Mouse (Mus musculus) layer of hippocampus, adult 2 months (tissue): ENCODE measurements at regions not wholly inside any gene's neighbourhood (a gene's known extent, or its start where the extent isn't known, plus 50 kb on each side); places are given as distances from the start of the nearest gene placed in this dataset.

Experiments
- DNase-seq, 2 experiments: peaks; one replicate each; pipeline ENCODE4 v3.0.0; 2022; ENCODE audit warnings: low spot score in 2 of 2
- H3K27ac ChIP-seq: fragments of 200-600 bp; 2 replicates; pipeline ENCODE4 v1.8.1; 2022
- H3K4me3 ChIP-seq: fragments of 200-600 bp; 2 replicates; pipeline ENCODE4 v1.8.1; 2022; ENCODE audit warnings: mild to moderate bottlenecking
- CTCF ChIP-seq: fragments of 200-600 bp; conservative IDR thresholded peaks from 2 replicates; pipeline ENCODE4 v1.8.1; 2022; ENCODE audit warnings: antibody characterized with exemption, mild to moderate bottlenecking, moderate library complexity

DNA sequence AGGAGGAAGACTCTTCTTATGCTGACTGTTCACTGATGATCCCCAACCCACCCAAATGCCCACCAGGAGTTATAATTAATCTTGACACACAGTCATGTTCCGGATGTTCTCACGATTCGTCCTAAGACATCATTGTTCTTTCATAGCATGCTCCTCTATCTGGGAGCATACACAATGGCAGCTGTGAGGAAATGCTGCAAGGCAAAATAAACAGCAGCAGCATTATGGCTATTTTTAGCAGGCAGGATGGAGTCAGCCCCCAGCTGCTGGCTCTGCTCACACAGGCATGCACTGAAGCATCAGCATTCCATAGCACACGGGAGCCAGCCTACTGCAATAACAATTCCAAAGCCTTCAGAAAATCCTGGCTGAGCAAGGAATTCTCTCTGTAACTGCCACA lies 696.0 kb downstream of the Rps29 start:
- TF ChIP-seq CTCF = no peak
- Histone ChIP-seq H3K27ac (peak overlapping the region; percentile 16; the same call in 1 of the 2 replicates), H3K4me3 (peak overlapping the region; percentile 12)
- peak in 1 of 2 experiments; percentile 5 for DNase-seq

GRCm38 (mm10) chr12:68458196-68458595 lies 700.8 kb downstream of the Rps29 start:
- TF ChIP-seq CTCF = no peak
- H3K4me3 ChIP-seq = no peak overlapping the region
- no peak overlapping the region for H3K27ac ChIP-seq
- DNase-seq = no peak

DNA sequence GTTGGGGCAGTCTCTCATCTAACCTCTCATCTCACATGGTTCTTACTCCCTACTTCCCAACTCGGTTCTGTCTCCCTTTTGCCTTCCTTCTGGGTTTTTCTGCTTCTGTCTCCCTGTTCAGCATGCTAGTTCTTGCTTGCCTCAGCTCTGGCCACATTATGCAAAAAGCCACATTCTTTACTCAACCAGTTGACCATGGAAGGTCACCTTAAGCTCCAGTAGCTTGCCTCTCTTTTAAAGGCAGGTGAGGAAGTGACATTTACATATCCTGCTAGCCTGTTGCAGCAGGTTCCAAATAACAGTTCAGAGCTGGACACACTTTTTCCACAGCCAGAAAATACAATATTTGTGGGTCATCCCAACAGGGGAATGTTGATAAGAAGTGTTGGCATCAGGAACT lies 732.4 kb downstream of the Rps29 start:
- no peak for TF ChIP-seq CTCF
- DNase-seq = no peak
- Histone ChIP-seq H3K27ac (no peak overlapping the region), H3K4me3 (no peak overlapping the region)

DNA sequence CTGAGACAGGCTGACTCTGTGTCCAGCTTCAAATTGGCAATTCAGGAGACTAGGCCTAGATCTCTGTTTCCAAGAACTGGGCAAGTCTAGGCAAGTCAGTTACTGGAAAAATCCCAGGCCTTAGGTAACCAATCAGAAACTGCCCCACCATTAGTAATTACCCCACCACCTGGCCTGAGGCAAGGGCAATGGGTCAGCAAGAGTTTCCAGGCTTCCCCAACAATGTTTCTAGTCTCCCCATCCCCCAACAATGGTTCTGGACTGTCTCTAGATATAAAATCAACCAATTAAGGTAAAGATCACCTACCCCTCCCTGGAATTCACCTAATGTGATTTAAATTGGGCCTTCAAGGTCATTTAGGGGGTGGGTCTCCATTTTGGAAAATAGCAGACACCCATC lies 734.0 kb downstream of the Rps29 start:
- no peak overlapping the region for H3K27ac ChIP-seq
- no peak overlapping the region for H3K4me3 ChIP-seq
- no peak for TF ChIP-seq CTCF
- no peak for DNase-seq
